Mouse (Mus musculus) E14TG2a.4 (cell line): ENCODE data around the gene Olfr600.
"Not testable (repeated sequence)": the region's sequence is repeated elsewhere in the genome, so short reads cannot be mapped to it uniquely, and the experiment has no call there.

Experiments used
- CTCF ChIP-seq: conservative IDR thresholded peaks from 2 replicates; pipeline ENCODE4 v1.5.1; 2014; ENCODE audit warnings: low read length
- NANOG ChIP-seq: IDR thresholded peaks from 2 replicates; pipeline ENCODE4 v1.6.1; 2014; ENCODE audit warnings: borderline replicate concordance, low read length, mixed read lengths
- POU5F1 ChIP-seq: IDR thresholded peaks from 2 replicates; pipeline ENCODE4 v1.6.1; 2014; ENCODE audit warnings: low read length, borderline replicate concordance

DNA sequence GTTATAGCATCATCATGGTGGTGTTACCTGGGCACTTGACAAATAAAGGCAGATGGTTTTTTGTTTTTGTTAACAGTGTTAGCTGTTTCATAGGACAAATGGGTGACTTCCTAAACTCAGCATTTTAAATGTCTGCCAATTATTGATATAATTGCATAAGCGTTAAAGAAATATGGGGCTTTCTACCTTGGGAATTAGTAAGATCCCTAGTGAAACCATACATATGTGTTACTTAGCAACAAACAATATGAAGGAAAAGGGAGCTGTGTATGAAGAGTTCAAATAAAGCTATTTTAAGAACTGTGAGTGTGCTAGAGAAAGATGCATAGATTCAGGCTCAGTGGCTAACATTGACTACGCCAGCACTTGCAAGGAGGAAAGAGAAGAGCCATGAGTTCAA, 33.5 kb downstream of the Olfr600 start, which contains the start of gene Olfr597:
- not testable (repeated sequence) for TF ChIP-seq CTCF, POU5F1, NANOG
